Mouse (Mus musculus) ES-E14 (cell line): ENCODE results near the gene Macrod2. TPM values are rescaled to one million over a fixed set of nuclear protein-coding genes. Genes with fewer than 3 reads are reported as not detected.

Experiments used
- DNase-seq: peaks from one replicate; pipeline ENCODE4 v3.0.0-alpha.2; 2013; ENCODE audit warnings: low read depth, low spot score
- H3K27ac ChIP-seq: 2 replicates; pipeline ENCODE4 v1.5.1; 2012; ENCODE audit warnings: low read depth, mild to moderate bottlenecking, low read length, moderate library complexity, mixed read lengths; ENCODE audit not compliant: poor library complexity, insufficient read depth, severe bottlenecking
- H3K36me3 ChIP-seq: 2 replicates; pipeline ENCODE4 v1.6.1; 2012; ENCODE audit warnings: mild to moderate bottlenecking, low read length, moderate library complexity, mixed read lengths; ENCODE audit not compliant: control insufficient read depth, poor library complexity, insufficient read depth, severe bottlenecking
- H3K4me1 ChIP-seq, 2 experiments: fragments of 150-350 bp in 1 of 2; sonication (generic) in 1 of 2; 2 replicates each; pipeline ENCODE4 v1.6.1; 2012; ENCODE audit warnings: low read length in 2 of 2, mild to moderate bottlenecking in 1 of 2, mixed read lengths in 1 of 2; ENCODE audit not compliant: control insufficient read depth in 2 of 2, insufficient read depth in 2 of 2, poor library complexity in 1 of 2
- H3K4me3 ChIP-seq, 2 experiments: fragments of 150-350 bp in 1 of 2; sonication (generic) in 1 of 2; 2 replicates each; pipeline ENCODE4 v1.5.1; 2012; ENCODE audit warnings: low read length in 2 of 2, low read depth in 1 of 2, mild to moderate bottlenecking in 1 of 2, mixed read lengths in 1 of 2; ENCODE audit not compliant: insufficient read depth in 1 of 2, poor library complexity in 1 of 2, severe bottlenecking in 1 of 2
- H3K9ac ChIP-seq: 2 replicates; pipeline ENCODE4 v1.6.1; 2012; ENCODE audit warnings: low read depth, mild to moderate bottlenecking, low read length, mixed read lengths; ENCODE audit not compliant: poor library complexity, insufficient read depth, severe bottlenecking
- H3K9me3 ChIP-seq: fragments of 150-350 bp; sonication (generic); 2 replicates; pipeline ENCODE4 v1.6.1; 2012; ENCODE audit warnings: low read depth, mild to moderate bottlenecking, low read length; ENCODE audit not compliant: control insufficient read depth, insufficient read depth
- CHD2 ChIP-seq: IDR thresholded peaks from 2 replicates; pipeline ENCODE4 v1.6.1; 2014; ENCODE audit warnings: mild to moderate bottlenecking, low read depth, low read length, inconsistent platforms
- HCFC1 ChIP-seq: IDR thresholded peaks from 2 replicates; pipeline ENCODE4 v1.6.1; 2012; ENCODE audit warnings: low read length, inconsistent platforms, borderline replicate concordance; ENCODE audit not compliant: insufficient read depth
- MAFK ChIP-seq: IDR thresholded peaks from 2 replicates; pipeline ENCODE4 v1.6.1; 2014; ENCODE audit warnings: mild to moderate bottlenecking, low read depth, low read length, inconsistent platforms; ENCODE audit not compliant: insufficient read depth
- ZC3H11A ChIP-seq: IDR thresholded peaks from 2 replicates; pipeline ENCODE4 v1.6.1; 2012; ENCODE audit warnings: low read depth, mild to moderate bottlenecking, inconsistent platforms, low read length, borderline replicate concordance
- ZNF384 ChIP-seq: IDR thresholded peaks from 2 replicates; pipeline ENCODE4 v1.6.1; 2012; ENCODE audit warnings: low read depth, low read length, inconsistent platforms
- in situ Hi-C, 2 experiments: fragments of 600-800 bp; cut with MboI; formaldehyde crosslinking; loops; one replicate each; pipeline ENCODE4 v1.15.1; 2025; ENCODE audit warnings: low sequenced_read_pairs in 2 of 2, inconsistent platforms in 1 of 2; ENCODE audit not compliant: unreplicated experiment in 2 of 2
- total RNA-seq: library from RNA; depleted of rRNA; stranded (reverse); fragments of 300-350 nt; gene quantifications from 2 replicates; pipeline ENCODE4 v1.2.3, GENCODE M21; 2012

Gene Macrod2
- total RNA-seq, 1 experiment, result 12.7 TPM

GRCm38 (mm10) chr2:141288494-141288893, 893.4 kb downstream of the Macrod2 start:
- in situ Hi-C loops, result no loop called here
- no peaks in the 10 kb centered on the region for H3K9me3 ChIP-seq
- no peak overlapping the region for H3K9ac ChIP-seq
- no peaks in the 10 kb centered on the region for H3K36me3 ChIP-seq
- H3K27ac ChIP-seq, result no peak overlapping the region
- H3K4me1 ChIP-seq, result no peaks in the 10 kb centered on the region
- H3K4me3 ChIP-seq, result no peak overlapping the region
- no peak for DNase-seq
- TF ChIP-seq CHD2 (no peak), MAFK (no peak), ZC3H11A (no peak), HCFC1 (no peak), ZNF384 (no peak)

DNA sequence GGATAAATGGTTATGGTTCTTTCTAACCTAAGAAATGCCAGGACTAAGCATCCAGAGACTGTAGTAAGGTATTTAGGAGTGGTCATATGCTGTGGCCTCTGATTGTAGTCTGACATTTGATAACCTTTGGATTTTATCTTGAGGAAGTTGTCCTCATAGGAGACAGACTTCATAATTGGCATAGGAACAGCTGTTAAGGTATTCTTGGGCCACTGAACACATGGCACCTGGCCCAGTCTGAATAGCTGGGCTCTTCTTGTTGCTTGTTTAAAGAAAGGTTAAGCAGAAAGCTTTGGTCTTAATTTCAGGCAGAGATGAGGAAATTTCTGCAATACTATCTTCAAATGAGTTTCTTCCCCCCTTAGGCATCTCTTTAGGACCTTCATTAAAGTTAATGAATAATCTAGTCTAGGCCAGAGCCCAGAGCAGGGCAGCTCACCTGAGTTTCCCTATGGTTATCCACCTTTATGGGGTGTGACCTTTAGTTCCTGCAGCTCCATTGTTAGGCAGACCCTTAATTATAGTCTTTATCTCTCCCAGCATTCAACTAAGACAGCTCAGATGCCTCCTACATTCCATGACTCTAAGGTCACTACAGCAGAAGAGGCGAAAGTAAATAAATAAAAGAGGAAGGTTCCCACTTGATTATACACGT, 894.1 kb downstream of the Macrod2 start:
- DNase-seq, result no peak
- TF ChIP-seq ZNF384 (no peak), MAFK (no peak), ZC3H11A (no peak), CHD2 (no peak), HCFC1 (no peak)
- Histone ChIP-seq H3K9me3 (no peaks in the 10 kb centered on the region), H3K36me3 (no peaks in the 10 kb centered on the region), H3K4me3 (no peak overlapping the region), H3K4me1 (no peaks in the 10 kb centered on the region), H3K27ac (no peak overlapping the region), H3K9ac (no peak overlapping the region)
- in situ Hi-C loops, result no loop called here

DNA sequence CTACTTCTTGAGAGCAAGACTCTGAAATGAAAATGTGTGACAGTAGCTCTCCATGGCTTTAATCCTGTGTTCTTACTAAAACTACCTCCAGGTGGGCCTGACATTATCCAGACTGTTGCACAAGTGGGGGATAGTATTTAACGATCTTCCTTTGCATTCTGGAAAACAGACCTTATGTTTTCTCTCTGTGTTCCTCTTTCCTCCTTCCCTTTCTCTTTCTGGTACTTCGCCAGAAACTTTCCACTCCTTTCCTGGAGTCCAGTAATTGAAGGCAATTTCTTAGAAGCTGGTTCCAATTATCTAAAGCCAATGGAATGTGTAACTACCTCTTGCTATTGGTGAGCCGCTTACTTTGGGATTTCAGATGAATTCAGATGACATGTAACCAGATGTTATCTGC, 897.7 kb downstream of the Macrod2 start:
- H3K9me3 ChIP-seq, result no peaks in the 10 kb centered on the region
- no peaks in the 10 kb centered on the region for H3K36me3 ChIP-seq
- no peak overlapping the region for H3K9ac ChIP-seq
- no peak for TF ChIP-seq MAFK
- TF ChIP-seq ZC3H11A, result no peak
- TF ChIP-seq ZNF384, result no peak
- no peak for TF ChIP-seq CHD2
- no peak for TF ChIP-seq HCFC1
- H3K4me3 ChIP-seq, result no peak overlapping the region
- in situ Hi-C loops, result no loop called here
- no peak for DNase-seq
- H3K27ac ChIP-seq, result no peak overlapping the region
- no peaks in the 10 kb centered on the region for H3K4me1 ChIP-seq

DNA sequence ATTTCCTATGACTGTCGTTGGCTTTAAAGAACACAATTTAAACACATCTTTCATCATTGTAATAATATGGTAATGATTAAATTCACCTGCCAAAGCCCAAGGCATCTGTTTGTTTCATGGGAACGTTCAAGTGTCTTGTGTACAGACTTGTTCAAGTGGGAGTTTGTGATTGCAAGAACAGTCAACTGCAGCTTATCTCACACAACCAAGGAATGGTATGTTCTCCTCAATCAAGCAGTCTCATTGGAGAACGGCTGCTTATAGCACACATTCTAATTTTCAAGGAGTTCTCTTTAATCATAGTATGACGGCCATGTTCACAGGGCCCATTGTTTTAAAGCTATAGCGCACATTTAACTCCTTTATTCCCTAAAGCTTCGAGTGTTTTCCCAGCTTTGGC, 904.1 kb downstream of the Macrod2 start:
- no peak for DNase-seq
- Histone ChIP-seq H3K4me1 (no peaks in the 10 kb centered on the region), H3K4me3 (no peak overlapping the region), H3K27ac (no peak overlapping the region), H3K9ac (no peak overlapping the region), H3K9me3 (no peaks in the 10 kb centered on the region), H3K36me3 (no peaks in the 10 kb centered on the region)
- in situ Hi-C loops, result no loop called here
- no peak for TF ChIP-seq ZC3H11A
- TF ChIP-seq MAFK, result no peak
- TF ChIP-seq ZNF384, result no peak
- no peak for TF ChIP-seq CHD2
- TF ChIP-seq HCFC1, result no peak

- H3K36me3 ChIP-seq, result no peaks in the 10 kb centered on the region
- no peak for TF ChIP-seq MAFK
- TF ChIP-seq ZC3H11A, result no peak
- no peak for TF ChIP-seq HCFC1
- TF ChIP-seq ZNF384, result no peak
- no peak for TF ChIP-seq CHD2
- no peaks in the 10 kb centered on the region for H3K4me1 ChIP-seq
- in situ Hi-C loops, result no loop called here
- DNase-seq, result no peak
- no peaks in the 10 kb centered on the region for H3K9me3 ChIP-seq
- no peak overlapping the region for H3K27ac ChIP-seq
- H3K9ac ChIP-seq, result no peak overlapping the region
- H3K4me3 ChIP-seq, result no peak overlapping the region
Measured at GRCm38 (mm10) chr2:141301030-141301429, 905.9 kb downstream of the Macrod2 start.
